Mouse (Mus musculus) CH12.LX (cell line): ENCODE data around the gene Gm12394.

Source experiments
- CTCF ChIP-seq, 2 experiments: IDR thresholded peaks in 1 of 2; conservative IDR thresholded peaks in 1 of 2; 2 replicates each; pipeline ENCODE4 v1.5.1; 2011 to 2012; ENCODE audit warnings: low read depth in 2 of 2, low read length in 2 of 2, improper control_type of control experiment in 1 of 2, inconsistent platforms in 1 of 2, mild to moderate bottlenecking in 1 of 2, moderate library complexity in 1 of 2
- MYC ChIP-seq: IDR thresholded peaks from 2 replicates; pipeline ENCODE4 v1.6.1; 2011; ENCODE audit warnings: low read depth, mild to moderate bottlenecking, improper control_type of control experiment, low read length
- POLR2A ChIP-seq: IDR thresholded peaks from 2 replicates; pipeline ENCODE4 v1.6.1; 2011; ENCODE audit warnings: low read depth, mild to moderate bottlenecking, improper control_type of control experiment, low read length

GRCm38 (mm10) chr4:42891176-42891575 is 34.6 kb upstream of the Gm12394 start:
- TF ChIP-seq CTCF (conservative IDR thresholded peaks at IDR 0.05 in 1 of 2, IDR thresholded peaks at IDR 0.05 in 1 of 2; ENCODE audit: low read depth in 2 of 2, low read length in 2 of 2) (no peak), MYC (no peak), POLR2A (no peak)
